Mouse (Mus musculus): ENCODE measurements around the gene Dglucy. TPM values are rescaled to one million over a fixed set of nuclear protein-coding genes. Genes with fewer than 3 reads are reported as not detected.
A peak's percentile ranks its signal among the peaks of the same experiment; 100 is the strongest.

Gene Dglucy
- 14.6 to 22.5 TPM (median 22.4 TPM) in 3 replicates for total RNA-seq (2017)

GRCm38 (mm10) chr12:100778934-100779865, at the start of gene Dglucy:
Gene Dglucy, plus strand, starts transcription at chr12:100779057.
- ATAC-seq (replicated peaks; ENCODE audit: insufficient number of reproducible peaks, low FRiP score, low TSS enrichment, poor library complexity, severe bottlenecking), result peak; percentile 84

DNA sequence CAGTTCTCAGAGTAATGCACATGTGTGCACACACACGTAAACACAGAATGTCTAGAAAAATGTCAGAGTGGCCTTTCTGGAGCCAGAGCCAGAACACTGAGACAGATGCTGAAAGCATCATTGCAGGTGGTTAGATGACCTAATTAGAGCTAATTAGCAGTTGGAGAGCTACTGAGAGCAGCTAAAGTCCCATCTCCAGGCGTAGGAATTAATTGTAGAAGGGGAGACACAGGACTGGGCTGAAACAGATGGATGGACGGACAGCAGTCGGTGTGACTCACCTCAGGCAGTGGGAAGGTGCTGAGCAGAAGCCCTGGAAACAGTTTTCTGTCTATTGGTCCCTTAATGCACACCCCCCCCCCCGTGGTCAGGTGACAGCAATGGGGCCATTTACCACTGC, 43.7 kb upstream of the Dglucy start:
- ATAC-seq (replicated peaks; ENCODE audit: insufficient number of reproducible peaks, low FRiP score, low TSS enrichment, poor library complexity, severe bottlenecking), result no peak

GRCm38 (mm10) chr12:100735581-100735980, 43.3 kb upstream of the Dglucy start:
- no peak for ATAC-seq (replicated peaks; ENCODE audit: insufficient number of reproducible peaks, low FRiP score, low TSS enrichment, poor library complexity, severe bottlenecking)

DNA sequence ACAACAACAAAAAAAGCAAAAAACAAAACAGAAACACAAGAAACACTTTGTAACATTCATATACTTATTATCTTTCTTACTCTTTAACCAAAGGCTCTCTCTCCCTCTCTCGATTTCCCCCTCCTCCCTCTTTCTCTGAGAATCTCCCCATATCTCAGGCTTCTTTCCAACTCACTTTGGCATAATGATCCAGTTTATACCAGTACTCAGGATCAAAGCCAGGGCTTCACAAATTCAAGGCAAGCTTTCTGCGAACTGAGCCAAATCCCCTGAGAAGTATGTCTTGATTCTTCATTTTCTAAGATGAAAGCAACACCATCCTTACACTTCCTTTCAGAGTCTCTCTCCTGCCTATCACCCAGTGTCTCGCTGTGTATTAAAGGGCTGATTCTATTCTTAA, 40.4 kb upstream of the Dglucy start:
- ATAC-seq (replicated peaks; ENCODE audit: insufficient number of reproducible peaks, low FRiP score, low TSS enrichment, poor library complexity, severe bottlenecking), result no peak

- ATAC-seq (replicated peaks; ENCODE audit: insufficient number of reproducible peaks, low FRiP score, low TSS enrichment, poor library complexity, severe bottlenecking), result no peak
These were observed 39.8 kb upstream of the Dglucy start for GRCm38 (mm10) chr12:100739011-100739570.

DNA sequence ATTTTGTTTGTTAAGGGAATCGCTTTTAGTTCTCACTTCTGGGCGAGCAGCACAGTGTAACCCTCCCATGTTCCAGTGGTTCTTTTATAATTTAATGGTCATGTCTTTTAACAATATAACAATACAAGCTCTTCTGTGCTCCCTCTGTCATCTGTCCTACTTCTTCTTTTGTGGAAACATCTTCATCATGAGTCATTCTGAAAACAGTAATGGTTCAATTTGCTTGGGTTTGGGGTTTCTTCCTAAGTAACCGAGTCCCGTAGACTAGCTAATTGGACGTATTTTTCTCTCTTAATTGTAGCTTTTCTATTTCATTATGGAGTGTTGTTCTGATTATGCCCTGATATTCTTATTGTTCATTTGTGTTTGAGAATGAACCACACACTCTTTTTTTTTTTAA, 38.5 kb upstream of the Dglucy start:
- no peak for ATAC-seq (replicated peaks; ENCODE audit: insufficient number of reproducible peaks, low FRiP score, low TSS enrichment, poor library complexity, severe bottlenecking)

DNA sequence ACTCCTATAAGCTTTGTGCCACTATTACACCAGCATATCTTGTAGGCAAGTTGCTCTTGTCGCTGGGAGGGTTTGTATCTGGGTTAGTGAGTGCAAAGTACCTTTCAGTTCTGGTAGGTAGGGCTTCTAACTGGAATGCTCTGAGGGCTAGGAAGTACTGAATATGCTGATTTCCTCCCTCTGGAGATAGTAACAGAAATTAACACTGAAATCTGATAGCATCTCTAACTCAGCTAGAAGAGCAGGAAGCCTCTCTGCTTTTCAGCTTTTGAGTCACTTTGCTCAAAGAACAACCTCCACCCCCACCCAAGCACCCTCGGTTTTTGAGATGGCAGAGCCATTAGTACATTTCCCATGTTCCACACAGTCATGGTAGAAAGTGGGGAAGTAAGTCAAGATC, 36.4 kb upstream of the Dglucy start:
- no peak for ATAC-seq (replicated peaks; ENCODE audit: insufficient number of reproducible peaks, low FRiP score, low TSS enrichment, poor library complexity, severe bottlenecking)

GRCm38 (mm10) chr12:100752977-100753376, 25.9 kb upstream of the Dglucy start:
- no peak for ATAC-seq (replicated peaks; ENCODE audit: insufficient number of reproducible peaks, low FRiP score, low TSS enrichment, poor library complexity, severe bottlenecking)

- ATAC-seq (replicated peaks; ENCODE audit: insufficient number of reproducible peaks, low FRiP score, low TSS enrichment, poor library complexity, severe bottlenecking), result no peak
These were observed 25.1 kb upstream of the Dglucy start for GRCm38 (mm10) chr12:100753716-100754115.

DNA sequence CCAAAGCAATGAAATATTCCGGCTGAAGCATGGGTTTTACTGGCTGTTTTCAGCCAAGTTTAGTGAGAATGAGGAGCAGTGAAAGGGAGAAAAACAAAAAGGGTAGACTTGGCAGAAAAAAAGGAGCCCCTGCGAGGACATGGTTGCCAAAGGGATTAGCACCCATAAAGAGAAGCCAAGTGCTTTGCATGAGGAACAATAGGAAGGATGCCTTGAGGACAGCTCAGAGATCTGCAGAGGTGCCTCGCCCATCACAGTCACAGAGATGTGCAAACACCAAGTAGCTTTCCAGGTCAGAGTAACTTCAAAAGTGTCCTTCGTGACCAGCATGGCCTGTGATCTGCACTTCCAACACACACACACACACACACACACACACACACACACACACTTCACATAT, 21.4 kb upstream of the Dglucy start:
- ATAC-seq (replicated peaks; ENCODE audit: insufficient number of reproducible peaks, low FRiP score, low TSS enrichment, poor library complexity, severe bottlenecking), result no peak

DNA sequence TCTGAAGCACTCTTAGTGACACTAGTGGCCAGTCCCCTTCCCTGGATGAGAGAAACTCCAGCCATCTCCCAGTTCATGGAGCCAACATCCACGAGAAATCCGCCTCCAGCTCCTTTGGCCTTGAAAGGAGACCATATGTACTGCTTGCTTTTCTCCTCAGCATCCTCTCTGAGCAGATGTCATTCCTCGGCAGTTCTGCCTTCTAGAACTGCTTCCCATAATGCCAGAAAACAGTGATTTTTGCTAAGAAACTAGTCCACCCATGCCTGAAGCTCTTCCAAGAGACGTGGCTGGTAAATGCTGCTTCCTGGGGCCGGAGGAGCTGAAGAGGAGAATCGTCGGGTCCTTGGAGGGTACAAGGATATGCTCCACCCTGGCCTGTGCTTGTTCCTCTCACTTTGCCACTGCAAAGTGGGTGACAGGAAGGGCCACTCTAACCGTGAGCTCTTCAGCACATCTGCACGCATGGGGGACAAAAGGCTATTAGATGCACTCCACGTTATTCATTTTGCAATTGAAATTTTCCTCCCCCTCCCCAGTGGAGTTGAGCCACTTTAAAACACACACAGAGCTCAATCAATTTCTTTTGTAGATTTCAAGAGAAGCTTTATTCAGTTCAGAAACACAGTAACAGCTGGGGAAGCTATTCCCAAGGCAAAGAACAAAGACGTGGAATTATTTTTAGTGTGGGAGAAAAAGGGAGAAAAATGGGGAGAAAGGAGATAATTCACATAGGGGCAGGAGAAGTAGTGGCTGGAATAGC, 16.0 kb upstream of the Dglucy start:
- ATAC-seq (replicated peaks; ENCODE audit: insufficient number of reproducible peaks, low FRiP score, low TSS enrichment, poor library complexity, severe bottlenecking), result no peak

- ATAC-seq (replicated peaks; ENCODE audit: insufficient number of reproducible peaks, low FRiP score, low TSS enrichment, poor library complexity, severe bottlenecking), result 0 out of 2 replicates have a peak, but pooled peaks have one; percentile 47
These were observed 14.4 kb upstream of the Dglucy start for GRCm38 (mm10) chr12:100764329-100765018.

DNA sequence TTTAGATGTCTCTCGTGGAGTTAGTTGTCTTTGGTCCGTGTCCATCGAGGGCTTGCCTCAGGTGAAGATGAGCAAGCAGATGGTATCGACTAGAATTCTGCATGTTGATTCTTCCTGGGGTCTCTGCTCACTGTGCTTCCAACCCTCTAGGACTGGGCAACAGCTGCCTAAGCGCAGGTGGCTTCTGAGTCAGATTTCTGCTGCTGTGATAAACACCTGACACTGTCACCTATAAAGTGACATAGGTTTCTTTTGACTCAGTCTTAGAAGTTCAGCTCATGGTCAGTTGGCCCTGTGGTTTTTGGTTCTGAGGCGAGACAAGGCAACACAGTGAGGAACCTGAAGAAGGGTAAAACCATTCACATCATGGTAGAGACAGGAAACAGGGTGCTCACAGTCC, 9.0 kb upstream of the Dglucy start:
- no peak for ATAC-seq (replicated peaks; ENCODE audit: insufficient number of reproducible peaks, low FRiP score, low TSS enrichment, poor library complexity, severe bottlenecking)

DNA sequence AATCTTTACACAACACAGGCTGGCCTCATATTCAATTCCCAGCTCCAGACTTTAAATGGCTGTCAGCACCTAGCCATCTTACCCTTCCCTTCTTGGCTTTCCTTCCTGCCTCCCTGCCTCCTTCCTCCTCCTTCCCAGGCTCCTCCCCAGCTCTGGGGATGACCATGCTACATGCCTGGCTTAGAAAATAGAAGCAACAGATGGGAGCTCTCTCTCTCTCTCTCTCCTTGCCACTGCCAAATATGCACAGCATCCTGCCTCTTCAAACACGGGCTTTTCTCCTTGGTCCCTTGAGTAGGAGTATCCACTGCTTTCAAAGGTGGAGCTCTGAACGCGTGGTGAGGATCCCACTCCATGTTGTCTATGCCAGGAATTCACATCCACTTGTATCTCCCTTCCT, 8.1 kb upstream of the Dglucy start:
- 0 out of 2 replicates have a peak, but pooled peaks have one; percentile 13 for ATAC-seq (replicated peaks; ENCODE audit: insufficient number of reproducible peaks, low FRiP score, low TSS enrichment, poor library complexity, severe bottlenecking)

DNA sequence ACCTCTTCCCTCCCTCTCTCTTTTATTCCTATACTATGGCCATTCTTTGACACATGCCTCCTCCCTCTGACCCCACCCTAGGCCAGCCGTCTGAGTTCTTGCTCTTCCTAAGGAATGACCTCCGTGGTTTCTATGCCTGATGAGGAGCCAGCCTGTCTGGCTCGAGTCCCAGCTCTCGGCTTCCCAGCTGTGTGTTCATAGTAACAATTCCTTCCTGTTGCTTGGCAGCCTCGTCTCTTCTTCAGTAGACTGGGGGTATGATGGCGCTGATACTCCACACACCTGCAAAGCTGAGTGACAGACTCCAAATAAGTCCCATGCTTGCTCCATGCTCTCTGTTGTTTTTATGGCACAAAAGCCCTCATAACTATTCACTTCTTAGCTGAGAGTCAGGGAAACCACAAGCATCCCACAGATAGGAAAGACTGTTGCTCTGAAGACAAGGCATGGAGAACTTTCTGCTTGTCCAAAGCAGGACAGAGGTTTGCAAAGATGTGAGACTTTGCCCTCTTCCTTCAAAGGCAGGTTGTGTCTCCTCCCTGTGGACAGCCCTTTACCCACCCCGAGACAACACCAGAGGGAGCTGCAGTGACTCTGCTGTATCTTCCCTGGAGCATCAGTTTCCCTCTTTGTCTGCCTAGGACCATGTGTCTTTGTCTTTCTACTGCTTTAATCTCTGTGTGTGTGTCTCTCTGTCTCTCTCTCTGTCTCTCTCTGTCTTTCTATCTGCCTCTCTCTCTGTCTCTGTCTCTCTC, 6.5 kb upstream of the Dglucy start:
- no peak for ATAC-seq (replicated peaks; ENCODE audit: insufficient number of reproducible peaks, low FRiP score, low TSS enrichment, poor library complexity, severe bottlenecking)

GRCm38 (mm10) chr12:100774756-100775155, 4.1 kb upstream of the Dglucy start:
- ATAC-seq (replicated peaks; ENCODE audit: insufficient number of reproducible peaks, low FRiP score, low TSS enrichment, poor library complexity, severe bottlenecking), result no peak

- no peak for ATAC-seq (replicated peaks; ENCODE audit: insufficient number of reproducible peaks, low FRiP score, low TSS enrichment, poor library complexity, severe bottlenecking)
These were observed 3.6 kb upstream of the Dglucy start for GRCm38 (mm10) chr12:100775291-100775690.

DNA sequence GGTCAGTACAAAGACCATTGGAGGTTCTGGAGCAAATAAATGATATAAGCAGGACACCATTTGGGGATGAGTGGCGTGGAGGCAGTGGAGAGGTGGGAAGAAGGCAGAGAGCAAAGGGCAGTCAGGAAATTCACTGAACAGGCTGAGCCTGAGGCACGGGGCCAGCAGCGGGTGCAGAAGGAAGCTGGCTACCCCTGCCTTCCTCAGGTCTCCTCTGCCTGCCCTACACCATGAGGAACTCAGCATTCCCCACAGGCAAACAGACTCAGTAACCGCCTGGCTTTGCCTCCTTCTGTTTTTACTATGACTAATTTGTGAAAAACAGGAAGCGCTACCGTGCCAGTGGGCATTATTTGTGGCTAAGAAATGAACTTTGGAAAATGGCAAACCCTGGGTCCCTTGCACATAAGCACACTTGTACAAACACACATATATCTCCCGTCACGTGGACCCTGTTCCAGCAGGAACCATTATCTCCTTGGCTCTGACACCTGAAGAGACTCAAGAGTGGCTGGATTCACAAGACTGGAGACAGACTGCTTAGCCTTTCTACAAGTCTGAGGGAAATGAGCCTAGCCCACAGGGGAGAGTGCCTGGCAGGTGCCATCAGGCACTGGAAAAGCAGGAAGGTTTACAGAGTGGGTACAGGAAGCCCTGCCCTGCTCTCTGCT, 2.8 kb upstream of the Dglucy start:
- peak; percentile 56 for ATAC-seq (replicated peaks; ENCODE audit: insufficient number of reproducible peaks, low FRiP score, low TSS enrichment, poor library complexity, severe bottlenecking)
